Mouse (Mus musculus): ENCODE measurements around the gene N4bp2l1.
"Not testable (repeated sequence)": the region's sequence is repeated elsewhere in the genome, so short reads cannot be mapped to it uniquely, and the experiment has no call there.

N4bp2l1 gene

DNA sequence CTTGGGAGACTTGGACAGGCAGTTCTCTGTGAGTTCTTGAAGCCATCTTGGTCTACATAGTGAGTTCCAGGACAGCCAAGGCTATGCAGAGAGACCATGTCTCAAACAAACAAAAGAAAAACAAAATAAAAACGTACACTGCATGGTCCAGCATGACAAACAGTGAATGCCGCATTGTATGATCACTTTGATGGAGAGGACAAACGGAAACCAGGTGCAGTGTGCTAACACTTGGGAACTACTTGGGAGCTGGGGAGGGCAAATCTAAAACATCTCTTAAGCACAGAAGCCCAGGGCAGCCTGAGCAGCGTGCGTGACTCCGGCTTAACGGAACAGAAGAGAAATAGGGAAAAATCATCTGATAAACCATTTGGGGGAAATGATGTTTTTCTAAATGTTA, at the start of gene N4bp2l1:
TSS of gene N4bp2l1 (minus strand) at position 101 of the 400 bp plus-strand sequence.
- no peak for DNase-seq (ENCODE audit: low read depth, low spot score)

DNA sequence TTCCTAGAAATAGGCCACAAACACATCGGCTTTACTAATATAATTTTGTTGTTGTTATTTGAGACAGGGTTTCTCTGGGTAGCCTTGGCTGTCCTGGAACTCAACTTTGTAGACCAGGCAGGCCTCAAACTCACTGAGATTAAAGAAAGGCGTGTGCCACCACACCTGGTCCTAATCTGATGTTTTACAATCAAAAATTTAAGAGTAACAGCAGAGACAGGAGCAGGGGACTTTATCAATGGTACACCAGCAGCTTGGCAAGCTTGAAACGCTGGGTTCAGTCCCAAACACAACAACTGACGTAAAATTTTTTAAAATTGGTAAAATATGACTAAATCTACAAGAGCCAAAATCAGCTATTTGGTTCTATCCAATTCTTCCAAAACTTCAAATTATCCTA, 47.9 kb upstream of the N4bp2l1 start:
- DNase-seq (ENCODE audit: low read depth, low spot score) = no peak

DNA sequence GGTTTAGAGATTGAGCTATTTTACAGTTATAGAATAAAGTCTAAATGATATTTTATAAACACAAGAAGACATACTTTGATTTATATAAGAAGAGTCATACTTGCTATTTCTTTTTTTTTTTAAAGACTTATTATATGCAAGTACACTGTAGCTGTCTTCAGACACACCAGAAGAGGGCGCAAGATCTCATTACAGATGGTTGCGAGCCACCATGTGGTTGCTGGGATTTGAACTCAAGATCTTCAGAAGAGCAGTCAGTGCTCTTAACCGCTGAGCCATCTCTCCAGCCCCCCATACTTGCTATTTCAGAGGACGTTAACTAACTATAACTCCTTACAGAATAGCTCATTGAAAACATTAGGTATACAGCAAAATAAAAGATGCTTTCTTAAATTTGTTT, 46.4 kb upstream of the N4bp2l1 start:
- not testable (repeated sequence) for DNase-seq (ENCODE audit: low read depth, low spot score)

DNA sequence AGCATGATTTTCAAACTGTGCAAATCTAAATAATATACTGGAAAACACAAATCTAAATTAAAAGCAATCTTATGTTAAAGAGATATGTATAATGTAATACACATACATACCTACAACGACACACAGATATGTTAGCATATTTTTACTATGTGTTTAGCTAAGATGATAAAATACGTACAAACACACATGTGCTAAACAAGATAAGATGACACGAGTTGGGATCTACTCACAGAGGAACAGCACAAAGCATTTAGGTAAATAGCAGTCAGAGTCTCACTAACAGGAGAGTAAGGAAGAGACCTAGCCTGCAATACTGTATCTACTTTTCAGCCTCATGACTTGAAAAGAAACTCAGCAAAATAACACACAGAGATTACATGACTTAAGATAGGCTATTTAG, 44.5 kb upstream of the N4bp2l1 start:
- no peak for DNase-seq (ENCODE audit: low read depth, low spot score)

DNA sequence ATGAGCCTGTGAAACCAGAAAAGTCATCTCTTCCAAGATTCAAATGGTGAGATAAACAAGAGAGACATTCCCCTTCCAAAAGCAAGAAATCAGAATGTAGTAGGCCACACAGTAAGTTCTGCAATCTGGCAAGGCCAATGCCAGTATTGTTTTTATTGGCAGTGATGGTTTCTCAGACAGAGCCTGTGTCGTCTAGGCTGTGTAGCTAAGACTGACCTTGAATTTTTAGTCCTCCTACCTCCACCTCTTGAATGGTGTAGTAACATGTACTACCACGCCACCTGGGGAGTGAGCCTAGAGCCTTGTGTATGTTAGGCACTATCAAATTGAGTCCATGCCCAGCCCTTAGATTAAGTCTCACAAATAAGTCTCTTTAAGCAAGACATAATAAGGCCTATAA, 32.7 kb upstream of the N4bp2l1 start:
- DNase-seq (ENCODE audit: low read depth, low spot score) = no peak

DNA sequence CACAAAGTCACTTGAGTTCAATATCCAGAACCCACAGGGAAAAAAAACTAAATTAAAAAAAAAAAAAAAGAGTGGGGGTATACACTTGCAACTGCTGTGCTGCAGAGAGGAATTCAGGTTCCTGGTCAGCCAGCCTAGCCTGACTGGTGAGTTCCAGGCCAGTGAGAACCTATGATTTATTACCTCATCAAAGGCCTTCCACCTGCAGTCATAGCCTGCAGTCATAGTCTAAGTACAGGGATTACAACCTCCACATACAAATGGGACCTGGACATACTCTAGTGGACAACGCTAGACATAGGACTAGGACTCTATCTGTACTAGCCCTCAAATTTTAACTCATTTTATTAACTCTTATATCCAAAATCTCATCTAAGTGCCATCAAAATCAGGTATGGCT, 32.3 kb upstream of the N4bp2l1 start:
- DNase-seq (ENCODE audit: low read depth, low spot score) = no peak

DNA sequence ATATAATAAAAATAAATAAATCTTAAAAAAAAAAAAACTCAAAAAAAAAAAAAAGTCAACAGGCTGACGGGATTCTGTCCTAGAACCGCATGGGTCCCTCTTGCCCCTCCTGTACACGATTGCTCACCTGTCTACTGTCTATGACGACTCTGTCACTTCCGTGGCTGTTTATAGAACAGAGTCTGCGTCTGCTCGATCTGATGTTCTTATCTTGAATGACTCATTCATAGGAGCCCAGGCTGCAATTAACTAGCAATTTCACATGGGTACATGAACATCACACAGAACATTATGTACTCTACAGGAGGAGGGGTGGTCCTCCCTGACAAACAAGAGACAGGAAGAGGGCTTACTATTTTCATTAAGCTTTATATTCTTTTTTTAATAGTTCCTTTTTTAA, 28.5 kb upstream of the N4bp2l1 start:
- no peak for DNase-seq (ENCODE audit: low read depth, low spot score)

DNA sequence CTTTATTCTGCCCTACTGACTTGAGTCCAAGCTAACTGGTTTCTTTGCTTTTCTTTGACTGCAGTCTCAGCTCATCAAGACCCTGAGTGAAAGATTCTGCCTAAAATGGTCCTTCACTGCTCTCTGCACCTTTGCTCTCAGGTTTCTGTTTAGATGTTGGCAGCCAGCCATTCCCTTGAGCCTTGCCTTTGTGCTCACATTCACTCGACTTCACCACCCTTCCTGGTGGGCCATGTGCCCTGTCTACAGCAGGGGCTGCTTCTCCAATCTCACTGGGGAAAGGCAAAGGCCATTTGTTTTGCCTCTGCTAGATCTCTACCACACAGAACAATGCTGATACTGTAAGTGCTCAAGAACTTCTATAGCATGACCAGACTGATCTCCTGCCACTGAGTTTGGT, 25.8 kb upstream of the N4bp2l1 start:
- DNase-seq (ENCODE audit: low read depth, low spot score) = no peak

DNA sequence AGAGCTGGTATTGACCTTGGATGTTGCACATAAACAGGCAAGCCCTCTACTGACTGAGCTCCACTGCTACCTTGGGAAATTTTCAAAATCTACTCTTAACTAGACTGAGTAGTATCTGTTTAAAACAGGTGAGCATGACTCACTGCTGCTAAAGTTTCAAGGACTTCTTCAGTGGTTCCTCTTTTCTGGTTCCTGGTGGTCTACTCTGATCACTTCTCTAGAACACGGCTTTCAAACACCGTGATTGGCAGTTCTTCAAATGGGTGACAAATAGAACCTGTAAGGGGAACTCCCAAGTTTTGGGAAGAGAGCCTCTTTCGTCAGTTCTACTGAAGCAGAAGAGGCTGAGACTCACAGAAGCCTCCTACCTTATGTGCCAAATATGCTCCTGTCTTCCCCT, 24.6 kb upstream of the N4bp2l1 start:
- no peak for DNase-seq (ENCODE audit: low read depth, low spot score)

DNA sequence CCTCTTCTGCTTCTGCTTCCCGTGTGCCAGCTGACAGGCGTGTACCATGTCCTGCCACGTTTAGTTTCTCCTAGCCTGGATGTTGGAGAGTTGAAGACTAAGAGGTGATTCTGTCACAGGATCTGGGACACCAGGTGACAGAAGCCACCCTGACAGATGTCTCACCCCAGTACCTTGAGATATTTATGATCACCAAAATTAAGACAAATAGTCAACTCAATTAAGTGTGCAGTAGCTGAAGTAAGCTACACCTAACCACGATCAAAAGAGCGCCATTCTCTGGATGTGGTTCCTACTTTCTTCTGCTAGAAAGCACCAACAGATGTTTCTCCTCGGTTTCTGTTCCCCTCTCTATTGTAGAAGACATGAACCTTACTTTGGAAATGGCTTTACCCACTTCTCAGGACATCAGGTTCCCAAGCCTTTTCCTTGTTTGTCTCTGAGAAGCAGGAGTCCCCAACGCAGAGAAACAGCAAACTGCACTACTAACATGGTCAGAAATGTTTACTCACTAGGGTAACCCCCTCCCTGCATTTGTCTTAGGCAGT, 23.7 kb upstream of the N4bp2l1 start:
- DNase-seq (ENCODE audit: low read depth, low spot score) = no peak

DNA sequence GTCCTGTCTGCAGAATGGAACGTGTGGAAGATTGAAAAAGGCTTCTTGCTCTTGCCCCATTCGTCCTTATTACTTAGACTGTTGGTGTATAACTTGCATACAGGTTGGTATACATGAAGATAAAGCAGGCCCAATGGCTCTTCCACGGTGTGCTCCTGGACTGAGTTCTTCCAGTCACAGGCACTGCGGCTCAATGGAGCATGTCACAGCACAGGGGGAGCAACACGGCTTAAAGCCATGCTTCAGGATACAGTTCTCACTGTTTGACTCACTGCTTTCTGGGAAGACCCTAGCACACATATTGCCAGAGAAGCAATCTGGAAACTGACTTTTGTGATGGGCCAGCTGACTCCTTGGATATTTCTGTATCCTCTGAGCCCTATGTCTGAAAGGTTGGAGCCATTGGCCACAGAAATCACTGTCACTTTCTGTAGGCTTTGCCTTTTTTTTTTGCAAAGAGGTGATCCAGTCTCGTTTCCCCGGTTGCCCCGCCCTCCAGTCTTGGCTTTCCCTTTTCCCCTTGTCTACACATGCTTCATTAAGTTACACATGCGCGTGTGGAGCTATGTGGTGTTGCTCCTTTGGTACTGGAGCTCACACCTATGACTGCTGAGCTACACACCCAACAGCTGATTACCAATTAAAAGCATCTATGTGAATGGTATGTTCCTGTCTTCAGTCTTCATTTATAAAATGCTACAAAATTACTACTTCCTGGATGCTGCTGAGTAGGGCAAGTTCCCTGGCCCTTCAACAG, 21.8 kb upstream of the N4bp2l1 start:
- no peak for DNase-seq (ENCODE audit: low read depth, low spot score)

DNA sequence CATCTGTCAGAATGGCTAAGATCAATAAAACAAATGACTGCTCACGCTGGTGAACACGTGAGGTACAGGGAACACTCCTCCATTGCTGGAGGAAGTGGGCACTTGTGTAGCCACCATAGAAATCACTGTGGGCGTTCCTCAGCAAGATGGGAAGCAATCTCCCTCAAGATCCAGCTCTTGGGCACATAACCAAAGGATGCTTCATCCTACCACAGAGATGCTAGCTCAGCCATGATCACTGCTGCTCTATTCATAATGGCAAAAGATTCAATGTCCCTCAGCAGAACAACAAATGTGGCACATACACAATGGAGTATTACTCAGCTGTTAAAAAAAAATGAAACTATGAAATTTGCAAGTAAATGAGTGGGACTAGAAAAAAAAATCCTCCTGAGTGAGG, 19.7 kb upstream of the N4bp2l1 start:
- DNase-seq (ENCODE audit: low read depth, low spot score) = no peak

DNA sequence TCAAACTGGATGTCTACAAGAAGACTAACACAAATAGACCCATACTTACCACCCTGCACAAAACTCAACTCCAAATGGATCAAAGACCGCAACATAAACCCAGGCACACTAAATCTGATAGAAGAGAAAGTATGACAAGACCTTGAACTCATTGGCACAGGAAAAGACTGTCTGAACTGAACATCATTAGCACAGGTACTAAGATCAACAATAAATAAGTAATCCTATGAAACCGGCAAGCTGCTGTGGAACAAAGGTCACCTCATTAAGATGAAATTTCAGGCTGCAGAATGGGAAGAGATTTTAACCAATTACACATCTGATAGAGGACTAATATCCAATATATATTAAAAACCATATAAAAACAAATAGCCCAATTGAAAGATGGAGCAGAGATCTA, 19.2 kb upstream of the N4bp2l1 start:
- no peak for DNase-seq (ENCODE audit: low read depth, low spot score)

DNA sequence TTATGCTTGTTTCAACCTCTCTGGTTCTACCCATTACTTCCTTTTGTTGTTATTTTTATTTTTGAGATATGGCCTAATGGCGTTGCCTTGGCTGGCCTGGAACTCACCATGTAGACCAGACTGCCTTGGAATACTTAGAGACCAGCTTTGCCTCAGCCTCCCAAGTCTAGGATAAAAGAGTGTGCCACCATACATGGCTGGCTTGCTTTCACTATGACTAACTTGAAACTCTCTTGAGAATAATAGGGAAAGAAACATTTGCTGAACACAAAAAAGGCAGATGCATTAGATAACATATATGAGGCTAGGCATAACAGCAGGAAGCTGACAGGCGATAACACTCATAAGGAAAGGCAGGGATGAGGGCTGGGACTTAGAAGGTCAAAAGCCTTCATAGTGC, 17.1 kb upstream of the N4bp2l1 start:
- no peak for DNase-seq (ENCODE audit: low read depth, low spot score)

DNA sequence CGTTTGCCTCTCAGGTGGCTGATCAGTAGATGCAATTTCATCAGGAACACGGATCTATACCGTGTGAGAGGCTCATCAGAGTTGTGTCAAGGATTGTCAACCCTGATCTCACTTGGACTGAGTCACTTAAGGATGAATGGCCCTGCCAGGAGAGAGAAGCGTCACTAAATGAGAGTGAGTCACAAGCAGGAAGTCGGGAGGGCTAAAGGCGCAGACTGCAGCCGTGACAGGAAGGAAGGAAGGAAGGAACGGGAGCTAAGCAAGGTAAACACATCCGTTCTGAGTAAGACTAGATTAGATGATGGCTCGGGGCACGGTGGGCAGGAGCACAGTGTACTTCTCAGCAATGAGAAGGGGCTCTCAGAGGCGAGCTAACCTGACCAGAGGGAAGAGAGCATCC, 14.7 kb upstream of the N4bp2l1 start:
- DNase-seq (ENCODE audit: low read depth, low spot score) = no peak

DNA sequence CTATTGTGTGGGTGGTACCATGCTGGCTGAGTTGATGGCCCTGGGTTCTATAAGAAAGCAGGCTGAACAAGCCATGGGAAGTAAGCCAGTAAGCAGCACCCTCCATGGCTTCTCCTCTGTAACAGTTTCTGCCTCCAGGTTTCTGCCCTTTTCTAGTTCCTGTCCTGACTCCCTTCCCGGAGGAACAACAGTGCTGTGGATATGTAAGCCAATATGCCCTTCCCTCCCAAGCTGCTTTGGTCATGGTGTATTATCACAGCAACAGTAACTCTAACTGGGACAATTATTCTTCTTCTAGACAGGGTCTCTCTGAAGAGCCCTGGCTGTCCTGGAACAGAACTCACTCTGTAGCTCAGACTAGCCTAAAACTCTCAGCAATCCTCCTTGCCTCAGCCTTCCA, 14.1 kb upstream of the N4bp2l1 start:
- no peak for DNase-seq (ENCODE audit: low read depth, low spot score)

DNA sequence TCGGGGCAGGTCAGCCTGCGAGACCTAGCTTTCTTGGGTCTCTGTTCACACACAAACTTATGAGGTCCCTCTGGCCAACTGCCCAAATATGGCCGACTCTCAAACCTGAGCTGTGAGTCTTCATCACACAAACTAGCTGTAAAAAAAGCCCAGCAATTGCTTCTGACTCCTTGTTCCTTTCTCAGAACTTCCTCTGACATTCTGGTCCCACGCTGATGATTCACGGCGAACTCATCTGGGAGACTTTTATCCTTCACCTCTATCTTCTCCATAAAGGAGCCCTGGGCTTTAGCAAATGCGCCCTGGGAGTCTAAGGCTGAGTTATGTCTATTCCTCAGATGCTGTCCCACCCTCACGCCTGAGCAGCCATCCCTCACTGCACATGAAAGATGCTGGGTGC, 10.6 kb upstream of the N4bp2l1 start:
- DNase-seq (ENCODE audit: low read depth, low spot score) = no peak

DNA sequence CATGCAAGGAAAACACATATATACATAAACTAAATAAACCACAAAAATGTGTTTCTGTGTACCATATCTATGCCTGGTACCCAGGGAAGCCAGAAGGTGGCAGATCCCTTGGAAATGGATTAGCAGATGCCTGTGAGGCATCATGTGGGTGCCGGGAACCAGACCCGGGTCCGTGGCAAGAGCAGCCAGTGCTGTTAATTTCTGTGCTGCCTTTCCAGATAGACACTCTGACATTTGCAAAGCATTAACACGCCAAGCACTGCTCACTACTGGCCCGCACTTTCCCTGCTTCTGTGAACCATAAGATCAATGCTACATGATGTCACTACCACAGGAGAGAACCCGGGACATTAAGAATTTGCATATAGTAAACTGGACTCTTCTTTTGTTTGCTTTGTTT, 9.1 kb upstream of the N4bp2l1 start:
- DNase-seq (ENCODE audit: low read depth, low spot score) = no peak

DNA sequence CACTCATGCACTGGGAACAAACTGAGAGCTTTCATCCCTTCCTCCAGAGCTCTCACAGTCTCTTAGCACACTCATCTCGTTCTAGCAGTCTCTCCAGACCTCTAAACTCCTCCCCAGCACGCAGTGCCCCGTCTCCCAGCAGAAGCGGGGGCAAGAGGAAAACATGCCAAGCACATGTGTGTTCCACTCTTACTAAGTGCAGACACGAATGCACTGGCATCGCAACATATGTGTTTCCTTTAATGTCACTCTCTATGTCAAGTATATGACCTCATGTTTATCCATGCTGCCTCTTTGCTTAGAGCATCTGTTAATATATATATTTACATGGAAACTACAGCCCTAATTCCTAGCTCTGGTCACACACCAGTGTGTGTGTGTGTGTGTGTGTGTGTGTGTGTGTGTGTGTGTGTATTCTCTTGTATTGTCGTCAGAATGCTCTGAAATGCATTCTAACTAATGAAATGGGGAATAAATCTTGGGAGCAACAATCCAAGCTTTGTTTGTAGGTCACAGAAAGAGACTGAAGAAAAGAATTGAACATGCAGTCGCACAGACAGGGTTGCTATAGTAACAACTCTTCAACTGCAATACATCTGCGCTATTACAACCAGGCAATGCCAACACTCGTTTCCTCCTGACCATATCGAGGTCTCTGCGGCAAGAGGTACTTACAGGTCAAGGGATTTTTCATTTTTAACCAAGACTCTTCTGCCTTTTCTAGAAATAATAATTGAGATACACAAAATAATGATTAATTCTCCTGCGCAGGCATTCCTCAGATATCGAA, 4.6 kb upstream of the N4bp2l1 start:
- no peak for DNase-seq (ENCODE audit: low read depth, low spot score)

DNA sequence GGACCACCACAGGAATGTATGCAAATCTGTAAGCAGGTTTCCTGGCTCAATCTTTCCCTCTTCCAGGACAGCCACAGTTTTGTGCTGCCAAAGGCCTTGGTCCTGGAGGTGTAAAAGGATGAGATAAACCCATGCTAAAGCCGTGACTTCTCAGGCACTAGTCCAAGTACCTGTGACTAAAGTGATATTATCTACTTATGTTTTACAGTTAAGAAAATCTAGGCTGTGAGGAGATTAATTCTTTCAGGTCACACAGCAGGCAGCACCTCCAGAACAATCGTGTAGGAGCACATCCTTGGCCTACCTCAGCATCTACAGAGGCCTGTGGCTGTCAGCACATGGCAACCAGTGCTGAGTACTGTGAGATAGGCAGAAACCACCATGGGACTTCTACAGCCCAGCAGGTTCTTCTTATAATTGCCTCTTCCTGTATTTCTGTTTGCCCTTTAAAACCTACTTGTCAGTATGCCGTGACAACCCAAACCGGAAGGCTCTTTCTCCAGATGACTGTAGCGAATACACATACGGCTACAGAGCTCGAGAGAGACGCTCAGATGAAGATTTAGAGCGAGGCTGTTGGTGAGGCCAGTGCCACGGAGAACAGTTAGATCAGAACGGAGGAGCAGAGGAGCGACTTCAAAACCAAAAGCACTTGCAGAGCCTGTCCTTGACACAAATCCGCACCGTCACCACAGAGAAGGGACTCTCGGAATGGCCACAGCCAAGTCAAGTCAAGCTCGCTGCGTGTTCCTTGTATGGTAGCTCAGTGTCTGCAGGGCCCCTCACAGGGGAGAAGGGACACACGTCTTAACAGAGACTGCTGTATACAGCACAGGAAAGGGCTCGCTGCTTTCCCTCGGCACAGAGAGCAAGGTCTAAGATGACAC, 3.8 kb upstream of the N4bp2l1 start:
- no peak for DNase-seq (ENCODE audit: low read depth, low spot score)

DNA sequence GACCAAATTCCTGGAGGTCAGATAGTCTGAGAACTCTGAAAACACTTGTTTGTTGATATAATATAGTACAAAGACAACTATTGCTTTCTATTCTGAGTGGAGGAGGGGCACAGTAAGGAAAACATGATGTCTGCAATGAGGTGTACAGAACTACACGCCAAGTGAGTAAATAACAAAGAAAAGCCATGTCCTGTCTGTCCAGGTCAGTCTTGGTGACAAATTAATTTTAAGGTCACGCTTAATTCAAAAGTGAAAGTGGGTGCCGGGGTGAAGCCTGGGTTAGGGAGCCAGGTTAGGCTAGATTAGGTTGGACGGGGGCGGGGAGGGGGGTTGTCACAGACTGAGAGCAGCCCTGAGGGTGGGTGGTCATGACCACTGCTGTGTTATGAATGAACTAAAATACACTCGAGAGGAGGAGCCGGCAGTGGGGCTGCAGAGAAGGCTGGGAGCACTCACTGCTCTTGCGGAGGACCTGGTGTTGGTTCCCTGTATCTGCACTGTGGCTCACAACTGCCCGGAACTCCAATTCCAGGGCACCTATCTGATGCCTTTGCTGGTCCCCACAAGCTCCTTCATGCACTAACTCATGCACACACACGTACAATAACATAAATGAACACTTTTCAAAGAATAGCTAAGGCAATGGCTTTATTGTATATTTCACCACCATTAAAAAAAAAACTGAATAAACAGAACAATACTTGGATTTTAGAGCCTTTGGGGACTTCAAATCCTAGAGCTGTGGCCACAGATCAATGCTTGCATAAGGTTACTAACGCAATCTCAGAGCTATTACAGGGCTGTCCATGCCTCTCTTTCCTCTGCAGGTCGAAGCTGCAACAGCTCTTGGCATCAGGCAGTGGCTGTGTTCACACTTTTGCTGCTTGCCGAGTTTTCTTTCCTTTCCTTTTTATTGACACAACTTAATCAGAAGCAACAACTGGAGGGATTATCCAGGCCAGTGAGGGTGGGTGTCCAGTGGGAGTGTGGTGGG, 2.6 kb upstream of the N4bp2l1 start:
- DNase-seq (ENCODE audit: low read depth, low spot score) = no peak
